Mouse (Mus musculus) lung, embryonic 14.5 days (tissue): ENCODE measurements around the gene Coasy. TPM values are rescaled to one million over a fixed set of nuclear protein-coding genes. Genes with fewer than 3 reads are reported as not detected.

Experiments used
- ATAC-seq: fragments of 200-750 bp; cut with Nextera tagmentation; 2 replicates; pipeline ENCODE4 v1.8.0; 2017; ENCODE audit warnings: mild to moderate bottlenecking, moderate TSS enrichment, moderate library complexity; ENCODE audit not compliant: insufficient read depth
- DNase-seq: peaks from one replicate; pipeline ENCODE4 v3.0.0-alpha.2; 2015
- H3K27ac ChIP-seq: fragments of 300-500 bp; sonication (generic); 2 replicates; pipeline ENCODE4 v1.5.1; 2014; ENCODE audit warnings: low read depth, mild to moderate bottlenecking, moderate library complexity
- H3K27me3 ChIP-seq: fragments of 300-500 bp; sonication (generic); 2 replicates; pipeline ENCODE4 v1.6.1; 2014; ENCODE audit warnings: low read length, control low read depth; ENCODE audit not compliant: insufficient read depth
- H3K36me3 ChIP-seq: fragments of 300-500 bp; sonication (generic); 2 replicates; pipeline ENCODE4 v1.6.1; 2014; ENCODE audit warnings: control low read depth; ENCODE audit not compliant: insufficient read depth
- H3K4me1 ChIP-seq: fragments of 300-500 bp; sonication (generic); 2 replicates; pipeline ENCODE4 v1.6.1; 2014; ENCODE audit warnings: antibody characterized with exemption, control low read depth; ENCODE audit not compliant: insufficient read depth
- H3K4me2 ChIP-seq: fragments of 300-500 bp; sonication (generic); 2 replicates; pipeline ENCODE4 v1.6.1; 2014; ENCODE audit warnings: mild to moderate bottlenecking
- H3K4me3 ChIP-seq: fragments of 300-500 bp; sonication (generic); 2 replicates; pipeline ENCODE4 v1.5.1; 2014; ENCODE audit warnings: low read depth, low read length
- H3K9ac ChIP-seq: fragments of 300-500 bp; sonication (generic); 2 replicates; pipeline ENCODE4 v1.6.1; 2014
- H3K9me3 ChIP-seq: fragments of 300-500 bp; sonication (generic); 2 replicates; pipeline ENCODE4 v1.6.1; 2016; ENCODE audit warnings: low read depth, low read length, control low read depth
- CTCF ChIP-seq: IDR thresholded peaks from 2 replicates; pipeline ENCODE4 v1.5.1; 2016; ENCODE audit warnings: antibody characterized with exemption, low read depth
- WGBS: fragments of 180-500 bp; shearing (Covaris S2); extraction: QIAGEN DNeasy Blood & Tissue Kit; methylation state at CpG from one replicate; pipeline ENCODE4 v1.1.7; 2014; 5-methylcytosine and 5-hydroxymethylcytosine counted together
- polyA plus RNA-seq: library from polyadenylated mRNA; unstranded; fragments of >200 nt; fragmentation: Nextera tagmentation; extraction: Ambion mirVana; gene quantifications from 2 replicates; pipeline ENCODE4 v1.2.1, GENCODE M21; 2014

Coasy gene
- polyA plus RNA-seq, 1 experiment from 2014 or later = 37.9 TPM

GRCm38 (mm10) chr11:101083083-101083697 is 825 bp downstream of the Coasy start:
- Histone ChIP-seq H3K4me3 (peak overlapping the region; percentile 83), H3K36me3 (peaks cover 12% of the 10 kb centered on the region; the same call in 1 of the 2 replicates), H3K4me2 (peak overlapping the region; percentile 98), H3K9me3 (no peaks in the 10 kb centered on the region), H3K9ac (peak overlapping the region; percentile 87), H3K4me1 (peaks cover 10% of the 10 kb centered on the region), H3K27ac (peak overlapping the region; percentile 93), H3K27me3 (peaks cover 37% of the 10 kb centered on the region)
- ATAC-seq = peak; percentile 24
- 27% methylated on average over 19 of the region's 19 CpGs for WGBS
- no peak for TF ChIP-seq CTCF
- DNase-seq = no peak

GRCm38 (mm10) chr11:101084246-101084645 is 1.9 kb downstream of the Coasy start:
- no peak for ATAC-seq
- Histone ChIP-seq H3K9me3 (no peaks in the 10 kb centered on the region), H3K27me3 (peaks cover 26% of the 10 kb centered on the region), H3K27ac (no peak overlapping the region), H3K4me1 (peaks cover 10% of the 10 kb centered on the region), H3K36me3 (peaks cover 16% of the 10 kb centered on the region), H3K4me2 (no peak overlapping the region), H3K4me3 (no peak overlapping the region), H3K9ac (no peak overlapping the region)
- no peak for DNase-seq
- no peak for TF ChIP-seq CTCF
- 82% methylated on average over 14 of the region's 14 CpGs for WGBS

- no peak for DNase-seq
- Histone ChIP-seq H3K4me1 (peaks cover 10% of the 10 kb centered on the region), H3K9ac (no peak overlapping the region), H3K4me2 (no peak overlapping the region), H3K9me3 (no peaks in the 10 kb centered on the region), H3K4me3 (no peak overlapping the region), H3K27me3 (peaks cover 21% of the 10 kb centered on the region), H3K36me3 (peaks cover 22% of the 10 kb centered on the region), H3K27ac (no peak overlapping the region)
- TF ChIP-seq CTCF = no peak
- WGBS = 90% methylated on average over 12 of the region's 12 CpGs
- ATAC-seq = no peak
These were observed 2.4 kb downstream of the Coasy start for GRCm38 (mm10) chr11:101084811-101085210.

- TF ChIP-seq CTCF = no peak
- WGBS = 89% methylated on average over 18 of the region's 18 CpGs
- H3K9ac ChIP-seq = no peak overlapping the region
- H3K27ac ChIP-seq = no peak overlapping the region
- peaks cover 31% of the 10 kb centered on the region for H3K36me3 ChIP-seq
- no peak overlapping the region for H3K4me3 ChIP-seq
- peaks cover 11% of the 10 kb centered on the region for H3K27me3 ChIP-seq
- no peaks in the 10 kb centered on the region for H3K9me3 ChIP-seq
- ATAC-seq = no peak
- no peak for DNase-seq
- H3K4me1 ChIP-seq = peaks cover 10% of the 10 kb centered on the region
- no peak overlapping the region for H3K4me2 ChIP-seq
These were observed 3.4 kb downstream of the Coasy start for GRCm38 (mm10) chr11:101085617-101086322.

GRCm38 (mm10) chr11:101086323-101086674 is 3.9 kb downstream of the Coasy start:
- peak overlapping the region; percentile 78; the same call in 1 of the 2 replicates for H3K9ac ChIP-seq
- 69% methylated on average over 6 of the region's 6 CpGs for WGBS
- DNase-seq = peak; percentile 33

GRCm38 (mm10) chr11:101086756-101087681 is 4.7 kb downstream of the Coasy start, which contains the start of gene Mlx:
TSS of gene Mlx (plus strand) at chr11:101087277.
- Histone ChIP-seq H3K36me3 (peaks cover 44% of the 10 kb centered on the region), H3K4me2 (peak within 1 kb of the TSS; percentile 96), H3K9me3 (no peaks in the 10 kb centered on the region), H3K9ac (peak within 1 kb of the TSS; percentile 78), H3K4me3 (peak within 1 kb of the TSS; percentile 78), H3K27ac (peak within 1 kb of the TSS; percentile 87), H3K27me3 (no peaks in the 10 kb centered on the region), H3K4me1 (peaks cover 4% of the 10 kb centered on the region)
- DNase-seq = peak; percentile 96
- WGBS = 2% methylated on average over 52 of the region's 52 CpGs
- TF ChIP-seq CTCF = no peak
- peak; percentile 80 for ATAC-seq

More at GRCm38 (mm10) chr11:101086323-101086674, 3.9 kb downstream of the Coasy start:
- no peak for TF ChIP-seq CTCF
- no peaks in the 10 kb centered on the region for H3K9me3 ChIP-seq
- H3K4me2 ChIP-seq = peak overlapping the region; percentile 96
- peak overlapping the region; percentile 87; the same call in 1 of the 2 replicates for H3K27ac ChIP-seq
- H3K4me3 ChIP-seq = peak overlapping the region; percentile 78; the same call in 1 of the 2 replicates
- peaks cover 6% of the 10 kb centered on the region; the same call in 1 of the 2 replicates for H3K27me3 ChIP-seq
- H3K36me3 ChIP-seq = peaks cover 37% of the 10 kb centered on the region
- ATAC-seq = no peak
- peaks cover 7% of the 10 kb centered on the region for H3K4me1 ChIP-seq
